Mouse (Mus musculus) neural tube, embryonic 13.5 days (tissue): Measurements from ENCODE around the gene App. TPM values are rescaled to one million over a fixed set of nuclear protein-coding genes. Genes with fewer than 3 reads are reported as not detected.

ENCODE experiments used
- ATAC-seq: fragments of 200-750 bp; cut with Nextera tagmentation; 2 replicates; pipeline ENCODE4 v1.8.0; 2017; ENCODE audit warnings: low read depth, mild to moderate bottlenecking, moderate TSS enrichment, moderate library complexity
- H3K27ac ChIP-seq: fragments of 300-500 bp; sonication (generic); replicated peaks from 2 replicates; pipeline ENCODE4 v1.5.1; 2015; ENCODE audit warnings: moderate library complexity, mild to moderate bottlenecking, inconsistent platforms
- H3K27me3 ChIP-seq: fragments of 300-500 bp; sonication (generic); 2 replicates; pipeline ENCODE4 v1.6.1; 2015; ENCODE audit warnings: mild to moderate bottlenecking, inconsistent platforms
- H3K36me3 ChIP-seq: fragments of 300-500 bp; sonication (generic); 2 replicates; pipeline ENCODE4 v1.6.1; 2015; ENCODE audit warnings: mild to moderate bottlenecking, inconsistent platforms
- H3K4me1 ChIP-seq: fragments of 300-500 bp; sonication (generic); replicated peaks from 2 replicates; pipeline ENCODE4 v1.6.1; 2015; ENCODE audit warnings: inconsistent platforms
- H3K4me2 ChIP-seq: fragments of 300-500 bp; sonication (generic); 2 replicates; pipeline ENCODE4 v1.6.1; 2015; ENCODE audit warnings: inconsistent platforms, mild to moderate bottlenecking, moderate library complexity
- H3K4me3 ChIP-seq: fragments of 300-500 bp; sonication (generic); 2 replicates; pipeline ENCODE4 v1.5.1; 2015; ENCODE audit warnings: mild to moderate bottlenecking, inconsistent platforms
- H3K9ac ChIP-seq: fragments of 300-500 bp; sonication (generic); 2 replicates; pipeline ENCODE4 v1.6.1; 2015; ENCODE audit warnings: moderate library complexity, mild to moderate bottlenecking, inconsistent platforms
- H3K9me3 ChIP-seq: fragments of 300-500 bp; sonication (generic); 2 replicates; pipeline ENCODE4 v1.6.1; 2016; ENCODE audit warnings: inconsistent platforms
- WGBS: fragments of 180-500 bp; shearing (Covaris S2); methylation state at CpG from one replicate; pipeline ENCODE4 v1.1.7; 2015; 5-methylcytosine and 5-hydroxymethylcytosine counted together
- polyA plus RNA-seq: library from polyadenylated mRNA; unstranded; fragments of >200 nt; fragmentation: Nextera tagmentation; extraction: Ambion mirVana; gene quantifications from 2 replicates; pipeline ENCODE4 v1.2.1, GENCODE M21; 2015

The App gene
- polyA plus RNA-seq, 1 experiment from 2014 or later, result 388 TPM

DNA sequence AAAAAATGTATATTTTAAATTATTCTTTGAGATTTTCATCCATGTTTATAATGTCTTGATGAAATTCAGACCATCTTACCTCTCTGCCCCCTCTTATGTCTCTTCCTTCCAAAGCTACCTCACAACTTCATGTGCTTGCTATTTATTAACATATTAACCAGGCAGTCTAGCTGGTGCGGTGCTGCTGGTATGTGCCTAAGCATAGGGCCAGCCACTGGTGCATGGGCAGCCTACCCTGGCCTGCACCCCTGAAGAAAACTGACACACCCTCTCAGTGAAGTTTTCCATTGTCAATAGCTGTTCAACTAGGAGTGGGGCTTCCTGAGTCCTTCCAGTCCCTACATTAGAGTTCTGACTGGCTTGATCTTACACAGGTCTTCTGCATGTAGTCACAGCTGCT, 102.3 kb downstream of the App start:
- Histone ChIP-seq H3K27me3 (no peaks in the 10 kb centered on the region), H3K9ac (no peak overlapping the region), H3K9me3 (no peaks in the 10 kb centered on the region), H3K4me3 (no peak overlapping the region), H3K4me1 (peaks cover 10% of the 10 kb centered on the region), H3K36me3 (peaks cover 31% of the 10 kb centered on the region), H3K4me2 (no peak overlapping the region), H3K27ac (no peak overlapping the region)
- 95% methylated on average over 1 of the region's 1 CpGs for WGBS
- ATAC-seq, result no peak

GRCm38 (mm10) chr16:85067254-85067893, 106.2 kb downstream of the App start:
- Histone ChIP-seq H3K27ac (no peak overlapping the region), H3K4me3 (no peak overlapping the region), H3K9me3 (no peaks in the 10 kb centered on the region), H3K36me3 (peaks cover 12% of the 10 kb centered on the region; the same call in 1 of the 2 replicates), H3K9ac (no peak overlapping the region), H3K4me2 (no peak overlapping the region), H3K27me3 (no peaks in the 10 kb centered on the region), H3K4me1 (peaks cover 13% of the 10 kb centered on the region)
- 85% methylated on average over 13 of the region's 13 CpGs for WGBS
- ATAC-seq, result no peak

DNA sequence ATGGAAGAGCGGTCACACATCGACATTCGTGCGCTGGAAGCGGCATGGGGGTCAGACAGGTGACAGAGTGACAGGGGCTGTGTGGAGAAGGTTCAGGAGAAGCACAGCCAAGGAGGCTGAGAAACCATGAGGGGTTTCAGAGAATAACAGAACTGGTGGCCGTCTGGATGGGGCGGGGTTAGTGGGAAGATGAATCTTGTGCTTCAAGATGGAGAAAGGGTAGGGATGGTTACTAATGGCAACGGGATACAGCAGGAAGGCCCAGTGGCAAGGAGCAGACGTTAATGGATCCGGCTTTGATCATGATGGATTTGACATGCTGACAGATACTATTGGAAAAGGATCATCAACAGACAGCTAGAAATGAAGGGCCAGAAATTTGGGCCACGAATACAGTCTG, 107.3 kb downstream of the App start:
- Histone ChIP-seq H3K4me1 (peaks cover 13% of the 10 kb centered on the region), H3K4me3 (no peak overlapping the region), H3K9ac (no peak overlapping the region), H3K27me3 (no peaks in the 10 kb centered on the region), H3K4me2 (no peak overlapping the region), H3K9me3 (no peaks in the 10 kb centered on the region), H3K36me3 (peaks cover 9% of the 10 kb centered on the region; the same call in 1 of the 2 replicates), H3K27ac (no peak overlapping the region)
- WGBS, result 80% methylated on average over 11 of the region's 11 CpGs
- no peak for ATAC-seq

GRCm38 (mm10) chr16:85064800-85065199, 108.8 kb downstream of the App start:
- Histone ChIP-seq H3K27ac (no peak overlapping the region), H3K9me3 (no peaks in the 10 kb centered on the region), H3K4me2 (no peak overlapping the region), H3K27me3 (no peaks in the 10 kb centered on the region), H3K9ac (no peak overlapping the region), H3K4me3 (no peak overlapping the region), H3K4me1 (peaks cover 17% of the 10 kb centered on the region), H3K36me3 (peaks cover 11% of the 10 kb centered on the region; the same call in 1 of the 2 replicates)
- ATAC-seq, result no peak
- WGBS, result 90% methylated on average over 5 of the region's 6 CpGs

DNA sequence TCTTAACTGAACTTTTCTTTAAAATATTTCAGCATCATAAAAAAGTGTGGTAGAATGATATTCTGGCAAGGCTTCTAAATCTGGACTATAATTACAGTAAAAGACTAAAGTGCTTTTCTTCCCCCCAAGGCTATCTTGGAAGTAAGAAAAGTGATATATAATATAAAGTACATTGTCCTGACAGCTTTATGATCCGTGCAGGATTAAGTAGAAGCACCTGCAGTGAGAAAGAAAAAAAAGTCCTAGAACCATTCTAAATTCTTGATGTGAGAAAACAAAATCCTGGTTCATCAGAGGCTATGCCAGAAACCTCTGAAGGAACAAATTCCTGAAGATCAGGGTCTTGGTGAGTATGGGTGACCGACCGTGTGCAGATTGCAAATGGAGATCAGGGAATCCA, 110.8 kb downstream of the App start:
- WGBS, result 81% methylated on average over 3 of the region's 3 CpGs
- no peaks in the 10 kb centered on the region for H3K27me3 ChIP-seq
- no peak overlapping the region for H3K4me2 ChIP-seq
- no peak overlapping the region for H3K27ac ChIP-seq
- ATAC-seq, result no peak
- H3K36me3 ChIP-seq, result peaks cover 11% of the 10 kb centered on the region; the same call in 1 of the 2 replicates
- H3K4me3 ChIP-seq, result no peak overlapping the region
- H3K4me1 ChIP-seq, result peaks cover 34% of the 10 kb centered on the region
- no peaks in the 10 kb centered on the region for H3K9me3 ChIP-seq
- no peak overlapping the region for H3K9ac ChIP-seq

- Histone ChIP-seq H3K36me3 (peaks cover 18% of the 10 kb centered on the region), H3K4me2 (no peak overlapping the region), H3K4me1 (peaks cover 39% of the 10 kb centered on the region), H3K9ac (no peak overlapping the region), H3K9me3 (no peaks in the 10 kb centered on the region), H3K27ac (no peak overlapping the region), H3K27me3 (no peaks in the 10 kb centered on the region), H3K4me3 (no peak overlapping the region)
- WGBS, result 92% methylated on average over 4 of the region's 4 CpGs
- no peak for ATAC-seq
These were observed 111.8 kb downstream of the App start for GRCm38 (mm10) chr16:85061725-85062124.

DNA sequence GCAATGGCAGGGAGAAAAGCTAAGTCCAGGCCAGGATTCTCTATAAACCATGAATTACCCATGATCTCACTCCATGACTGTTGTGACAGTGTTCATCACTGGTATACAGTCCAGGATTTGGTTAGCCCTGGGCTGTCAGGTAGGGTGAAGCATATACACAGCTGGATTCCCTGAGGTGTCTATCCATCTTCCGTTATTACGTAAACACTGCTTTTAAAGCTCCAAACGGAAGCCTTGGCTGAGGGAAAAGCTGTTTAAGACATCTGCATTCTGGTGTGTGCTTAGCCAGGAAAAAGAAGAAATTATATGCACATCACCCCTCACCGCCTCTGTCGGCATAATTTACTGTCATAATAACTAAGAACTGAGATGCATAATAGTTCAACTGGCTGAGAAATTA, 115.4 kb downstream of the App start:
- peaks cover 31% of the 10 kb centered on the region for H3K4me1 ChIP-seq
- H3K36me3 ChIP-seq, result peaks cover 40% of the 10 kb centered on the region
- ATAC-seq, result peak; percentile 64; the same call in 1 of the 2 replicates
- peak overlapping the region; percentile 72 for H3K27ac ChIP-seq
- H3K4me2 ChIP-seq, result no peak overlapping the region
- H3K27me3 ChIP-seq, result no peaks in the 10 kb centered on the region
- 52% methylated on average over 5 of the region's 5 CpGs for WGBS
- no peaks in the 10 kb centered on the region for H3K9me3 ChIP-seq
- no peak overlapping the region for H3K4me3 ChIP-seq
- peak overlapping the region; percentile 35; the same call in 1 of the 2 replicates for H3K9ac ChIP-seq

DNA sequence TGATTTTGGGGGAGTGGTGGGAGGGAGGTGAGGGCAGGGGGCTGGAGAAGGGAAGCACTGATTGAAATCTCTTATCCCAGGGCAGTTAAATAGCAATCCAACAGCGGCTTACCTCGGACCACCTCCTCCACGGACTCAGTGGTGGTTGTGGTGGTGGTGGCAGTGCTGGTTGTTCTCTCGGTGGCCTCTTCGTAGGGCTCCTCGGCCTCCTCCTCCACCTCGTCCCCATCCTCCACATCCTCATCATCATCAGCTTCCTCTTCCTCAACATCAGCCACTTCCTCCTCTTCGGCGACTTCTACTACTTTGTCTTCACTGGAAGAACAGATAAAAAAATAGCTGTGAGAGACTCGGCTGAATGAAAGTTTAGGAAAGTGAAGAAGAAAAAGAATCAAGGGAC, 117.4 kb downstream of the App start:
- Histone ChIP-seq H3K9me3 (no peaks in the 10 kb centered on the region), H3K4me1 (peaks cover 31% of the 10 kb centered on the region), H3K27ac (no peak overlapping the region), H3K4me2 (no peak overlapping the region), H3K27me3 (no peaks in the 10 kb centered on the region), H3K9ac (no peak overlapping the region), H3K4me3 (no peak overlapping the region), H3K36me3 (peaks cover 37% of the 10 kb centered on the region)
- ATAC-seq, result no peak
- WGBS, result 92% methylated on average over 10 of the region's 10 CpGs

GRCm38 (mm10) chr16:85053996-85054395, 119.6 kb downstream of the App start:
- Histone ChIP-seq H3K27ac (no peak overlapping the region), H3K4me2 (no peak overlapping the region), H3K4me1 (peaks cover 41% of the 10 kb centered on the region), H3K4me3 (no peak overlapping the region), H3K27me3 (no peaks in the 10 kb centered on the region), H3K36me3 (peaks cover 34% of the 10 kb centered on the region), H3K9me3 (no peaks in the 10 kb centered on the region), H3K9ac (no peak overlapping the region)
- WGBS, result 96% methylated on average over 7 of the region's 7 CpGs
- no peak for ATAC-seq

DNA sequence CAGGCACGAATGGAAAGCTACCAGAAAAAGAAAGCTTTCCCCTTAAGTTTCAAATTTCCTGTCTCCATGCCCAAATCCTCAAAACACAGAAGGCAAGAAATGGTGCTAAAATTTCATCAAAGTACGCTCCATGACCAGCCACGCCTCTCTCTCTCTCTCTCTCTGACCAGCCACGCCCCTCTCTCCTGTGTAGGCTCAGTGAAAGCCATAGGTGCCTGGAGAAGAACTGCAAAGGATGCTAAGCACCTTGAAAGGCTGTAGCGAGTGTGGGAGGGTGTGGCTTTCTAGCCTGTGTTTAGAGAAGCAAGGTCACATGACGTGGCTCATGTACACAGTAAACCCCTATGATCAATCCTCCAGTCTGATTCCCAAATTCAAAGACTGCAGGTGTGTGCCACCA, 126.3 kb downstream of the App start:
- 75% methylated on average over 6 of the region's 6 CpGs for WGBS
- H3K4me2 ChIP-seq, result no peak overlapping the region
- no peak overlapping the region for H3K4me3 ChIP-seq
- H3K36me3 ChIP-seq, result peaks cover 18% of the 10 kb centered on the region
- ATAC-seq, result no peak
- H3K27me3 ChIP-seq, result no peaks in the 10 kb centered on the region
- H3K9me3 ChIP-seq, result no peaks in the 10 kb centered on the region
- no peak overlapping the region for H3K9ac ChIP-seq
- no peak overlapping the region for H3K27ac ChIP-seq
- H3K4me1 ChIP-seq, result peaks cover 22% of the 10 kb centered on the region

DNA sequence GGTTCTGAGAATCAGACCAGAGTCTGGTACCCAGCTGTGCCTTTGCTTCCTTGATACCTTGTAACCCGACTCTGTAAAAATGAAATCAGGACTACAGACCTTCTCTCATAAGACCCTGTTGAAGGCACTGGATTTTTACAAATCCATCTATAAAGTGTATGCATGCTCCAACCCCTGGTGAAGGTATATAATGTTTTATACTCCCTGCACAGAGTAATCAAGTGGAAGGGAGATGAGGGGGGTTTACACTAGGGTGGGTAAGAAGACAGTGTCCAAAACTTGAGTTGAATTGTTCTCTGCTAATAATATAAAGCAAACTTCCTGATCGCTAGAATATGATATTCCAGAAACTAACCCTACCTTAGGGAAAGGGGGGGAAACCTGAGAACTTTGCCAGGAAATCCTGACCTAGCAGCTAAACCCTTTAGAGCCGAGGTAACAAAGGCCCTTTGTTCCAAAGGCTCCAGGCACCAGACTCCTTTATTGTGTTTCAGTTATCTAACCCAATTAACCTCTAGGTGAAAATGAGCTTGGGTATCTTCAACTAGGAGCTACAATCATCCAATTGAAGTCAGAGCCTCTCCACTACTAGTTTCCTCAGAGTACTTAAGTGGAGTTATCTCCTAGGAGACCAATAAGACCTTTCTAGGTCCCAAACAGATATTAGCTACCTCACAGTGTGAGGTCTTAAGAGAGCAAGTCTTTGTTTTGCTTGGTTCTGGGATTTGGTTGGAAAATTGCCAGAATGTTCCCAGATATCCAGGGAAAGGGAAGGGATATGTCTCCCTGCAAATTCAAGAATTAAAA, 132.2 kb downstream of the App start:
- H3K36me3 ChIP-seq, result peaks cover 26% of the 10 kb centered on the region
- H3K9me3 ChIP-seq, result no peaks in the 10 kb centered on the region
- H3K27ac ChIP-seq, result 0 out of 2 replicates have a peak overlapping the region, but pooled peaks have one; percentile 25
- no peak overlapping the region for H3K4me3 ChIP-seq
- 51% methylated on average over 3 of the region's 3 CpGs for WGBS
- no peak overlapping the region for H3K9ac ChIP-seq
- H3K27me3 ChIP-seq, result no peaks in the 10 kb centered on the region
- H3K4me1 ChIP-seq, result peaks cover 40% of the 10 kb centered on the region
- no peak overlapping the region for H3K4me2 ChIP-seq
- no peak for ATAC-seq

GRCm38 (mm10) chr16:85038731-85039130, 134.8 kb downstream of the App start:
- H3K4me2 ChIP-seq, result no peak overlapping the region
- peaks cover 20% of the 10 kb centered on the region for H3K36me3 ChIP-seq
- peak overlapping the region; percentile 81 for H3K27ac ChIP-seq
- WGBS, result 79% methylated on average over 8 of the region's 8 CpGs
- no peaks in the 10 kb centered on the region for H3K27me3 ChIP-seq
- H3K4me1 ChIP-seq, result peaks cover 47% of the 10 kb centered on the region
- no peak for ATAC-seq
- H3K9me3 ChIP-seq, result no peaks in the 10 kb centered on the region
- H3K9ac ChIP-seq, result no peak overlapping the region
- H3K4me3 ChIP-seq, result no peak overlapping the region
